Mouse (Mus musculus) CH12.LX (cell line): ENCODE data around the gene Stk19. TPM values are rescaled to one million over a fixed set of nuclear protein-coding genes. Genes with fewer than 3 reads are reported as not detected.
"Not testable (repeated sequence)": the region's sequence is repeated elsewhere in the genome, so short reads cannot be mapped to it uniquely, and the experiment has no call there.

Experiments used
- DNase-seq: peaks from one replicate; pipeline ENCODE4 v3.0.0-alpha.2; 2013; ENCODE audit errors: extremely low read depth
- H3K27ac ChIP-seq: 2 replicates; pipeline ENCODE4 v1.5.1; 2012; ENCODE audit warnings: low read depth, mild to moderate bottlenecking, control low read depth, moderate library complexity; ENCODE audit not compliant: insufficient read depth
- H3K27me3 ChIP-seq: replicated peaks from 2 replicates; pipeline ENCODE3; 2012; ENCODE audit warnings: inconsistent platforms
- H3K36me3 ChIP-seq, 2 experiments: replicated peaks in 1 of 2; 2 replicates each; pipeline versions ENCODE3 to v1.6.1; 2012; ENCODE audit warnings: inconsistent platforms in 1 of 2, low read length in 1 of 2, mild to moderate bottlenecking in 1 of 2, mixed read lengths in 1 of 2, moderate library complexity in 1 of 2; ENCODE audit not compliant: control insufficient read depth in 1 of 2, insufficient read depth in 1 of 2
- H3K4me1 ChIP-seq, 2 experiments: 2 replicates each; pipeline ENCODE4 v1.6.1; 2012; ENCODE audit warnings: inconsistent platforms in 1 of 2, moderate library complexity in 1 of 2; ENCODE audit not compliant: insufficient read depth in 2 of 2, control insufficient read depth in 1 of 2
- H3K4me2 ChIP-seq: 2 replicates; pipeline ENCODE4 v1.6.1; 2012; ENCODE audit warnings: low read depth, mild to moderate bottlenecking, control low read depth; ENCODE audit not compliant: poor library complexity, insufficient read depth, severe bottlenecking
- H3K4me3 ChIP-seq, 3 experiments: fragments of 150-350 bp in 1 of 3; sonication (generic) in 1 of 3; replicated peaks in 1 of 3; 2 replicates each; pipeline versions ENCODE3 to v1.5.1; 2011 to 2012; ENCODE audit warnings: low read depth in 2 of 3, low read length in 2 of 3, mild to moderate bottlenecking in 2 of 3, moderate library complexity in 2 of 3, control low read depth in 1 of 3, improper control_type of control experiment in 1 of 3, inconsistent platforms in 1 of 3, mixed read lengths in 1 of 3; ENCODE audit not compliant: poor library complexity in 1 of 3
- H3K79me2 ChIP-seq: replicated peaks from 2 replicates; pipeline ENCODE4 v1.6.1; 2012; ENCODE audit warnings: mild to moderate bottlenecking, moderate library complexity; ENCODE audit not compliant: control insufficient read depth, poor library complexity, insufficient read depth, severe bottlenecking; ENCODE audit errors: extremely low read depth
- H3K9ac ChIP-seq: 2 replicates; pipeline ENCODE4 v1.6.1; 2012; ENCODE audit warnings: low read depth, mild to moderate bottlenecking, control low read depth, moderate library complexity; ENCODE audit not compliant: insufficient read depth
- H3K9me3 ChIP-seq: replicated peaks from 2 replicates; pipeline ENCODE3; 2012; ENCODE audit warnings: low read length, inconsistent platforms, mixed read lengths
- ELF1 ChIP-seq: IDR thresholded peaks from 2 replicates; pipeline ENCODE4 v1.6.1; 2014; ENCODE audit warnings: low read depth, mild to moderate bottlenecking, inconsistent platforms, low read length, improper control_type of control experiment
- GABPA ChIP-seq: IDR thresholded peaks from 2 replicates; pipeline ENCODE4 v1.6.1; 2012; ENCODE audit warnings: low read depth, low read length, improper control_type of control experiment, inconsistent platforms; ENCODE audit not compliant: insufficient replicate concordance
- JUND ChIP-seq: conservative IDR thresholded peaks from 2 replicates; pipeline ENCODE4 v1.6.1; 2011; ENCODE audit warnings: low read depth, low read length, improper control_type of control experiment
- MAX ChIP-seq: IDR thresholded peaks from 2 replicates; pipeline ENCODE4 v1.6.1; 2011; ENCODE audit warnings: low read length, improper control_type of control experiment
- MAZ ChIP-seq: IDR thresholded peaks from 2 replicates; pipeline ENCODE4 v1.6.1; 2012; ENCODE audit warnings: low read depth, mild to moderate bottlenecking, inconsistent platforms, low read length, improper control_type of control experiment, moderate library complexity
- MEF2A ChIP-seq: IDR thresholded peaks from 2 replicates; pipeline ENCODE4 v1.6.1; 2014; ENCODE audit warnings: low read depth, mild to moderate bottlenecking, inconsistent platforms, low read length, improper control_type of control experiment, borderline replicate concordance
- POLR2A ChIP-seq: IDR thresholded peaks from 2 replicates; pipeline ENCODE4 v1.6.1; 2011; ENCODE audit warnings: low read depth, mild to moderate bottlenecking, improper control_type of control experiment, low read length
- POLR2AphosphoS2 ChIP-seq: IDR thresholded peaks from 2 replicates; pipeline ENCODE4 v1.6.1; 2011; ENCODE audit warnings: low read depth, low read length, improper control_type of control experiment
- SMC3 ChIP-seq: IDR thresholded peaks from 2 replicates; pipeline ENCODE4 v1.6.1; 2011; ENCODE audit warnings: low read depth, low read length, improper control_type of control experiment
- TBP ChIP-seq: conservative IDR thresholded peaks from 2 replicates; pipeline ENCODE4 v1.6.1; 2011; ENCODE audit warnings: low read depth, low read length, improper control_type of control experiment
- TCF12 ChIP-seq: IDR thresholded peaks from 2 replicates; pipeline ENCODE4 v1.6.1; 2014; ENCODE audit warnings: low read depth, mild to moderate bottlenecking, inconsistent platforms, low read length, improper control_type of control experiment
- USF2 ChIP-seq: conservative IDR thresholded peaks from 2 replicates; pipeline ENCODE4 v1.6.1; 2011; ENCODE audit warnings: low read depth, low read length, improper control_type of control experiment
- ZKSCAN1 ChIP-seq: IDR thresholded peaks from 2 replicates; pipeline ENCODE4 v1.6.1; 2012; ENCODE audit warnings: low read depth, inconsistent platforms, low read length, improper control_type of control experiment, borderline replicate concordance
- ZNF384 ChIP-seq: IDR thresholded peaks from 2 replicates; pipeline ENCODE4 v1.6.1; 2012; ENCODE audit warnings: low read depth, low read length, improper control_type of control experiment, inconsistent platforms
- dilution Hi-C: fragments of 300-500 bp; cut with MboI; formaldehyde crosslinking; loops from 2 replicates; pipeline ENCODE4 v1.14.3; 2020; ENCODE audit warnings: low sequenced_read_pairs; ENCODE audit not compliant: extremely low pct_unique_long_range_greater_than_20kb, extremely low pct_ligation_motif_present
- in situ Hi-C: fragments of 300-500 bp; cut with MboI; formaldehyde crosslinking; loops from 3 replicates; pipeline ENCODE4 v1.14.3; 2019; ENCODE audit warnings: low sequenced_read_pairs, low pct_ligation_motif_present, low pct_unique_long_range_greater_than_20kb, mixed read lengths
- polyA plus RNA-seq: library from polyadenylated mRNA; unstranded; fragments of >175 nt; gene quantifications from 2 replicates; pipeline ENCODE4 v1.2.1, GENCODE M21; 2012; ENCODE audit warnings: low read depth; ENCODE audit not compliant: insufficient read length
- total RNA-seq, 2 experiments: library from RNA; depleted of rRNA; stranded (reverse); fragments of 300-350 nt in 1 of 2; fragments of >200 nt in 1 of 2; gene quantifications; 2 replicates each; pipeline ENCODE4 v1.2.3; 2012 to 2014

Gene Stk19
- total and polyA plus RNA-seq, 3 experiments, result 22.6 to 37.1 (median 27.7) TPM

GRCm38 (mm10) chr17:34836155-34836855 lies 440 bp downstream of the Stk19 start:
- peaks cover 5% of the 10 kb centered on the region for H3K9me3 ChIP-seq
- peaks cover 3% of the 10 kb centered on the region; the same call in 1 of the 2 replicates for H3K79me2 ChIP-seq
- peaks cover 7 to 28% of the 10 kb centered on the region in 2 experiments; a peak in 3 of 4 replicates for H3K4me1 ChIP-seq
- no peak overlapping the region for H3K27ac ChIP-seq
- no peak for DNase-seq
- H3K9ac ChIP-seq, result peak overlapping the region; percentile 22
- dilution Hi-C loops (no loop called here), in situ Hi-C loops (no loop called here)
- peak overlapping the region; percentile 80 for H3K4me2 ChIP-seq
- H3K36me3 ChIP-seq, result peaks cover 41 to 68% of the 10 kb centered on the region in 2 experiments
- H3K27me3 ChIP-seq, result no peaks in the 10 kb centered on the region
- peak overlapping the region; percentile 77 to 91 (median 87) for H3K4me3 ChIP-seq
- TF ChIP-seq MAX (no peak), ZNF384 (no peak), POLR2AphosphoS2 (no peak), MEF2A (no peak), GABPA (no peak), SMC3 (no peak), ZKSCAN1 (no peak), TBP (no peak), MAZ (no peak), USF2 (no peak), JUND (no peak), ELF1 (no peak), POLR2A (no peak), TCF12 (no peak)

- in situ Hi-C loops, H3K4me2 ChIP-seq, H3K79me2 ChIP-seq, H3K4me3 ChIP-seq, H3K4me1 ChIP-seq, H3K27ac ChIP-seq, dilution Hi-C loops, DNase-seq, H3K27me3 ChIP-seq, H3K9ac ChIP-seq: not testable (repeated sequence)
- Histone ChIP-seq H3K9me3 (peaks cover 22% of the 10 kb centered on the region), H3K36me3 (peaks cover 50 to 73% of the 10 kb centered on the region in 2 experiments)
Measured at GRCm38 (mm10) chr17:34830776-34831175, 6.0 kb downstream of the Stk19 start.
